Mouse (Mus musculus) cortical plate, adult 2 months (tissue): ENCODE measurements at regions not wholly inside any gene's neighbourhood (a gene's known extent, or its start where the extent isn't known, plus 50 kb on each side); places are given as distances from the start of the nearest gene placed in this dataset.

Experiments
- CTCF ChIP-seq: fragments of 200-500 bp; IDR thresholded peaks from 2 replicates; pipeline ENCODE4 v1.5.1; 2011; ENCODE audit warnings: mild to moderate bottlenecking, control low read depth, low read length; ENCODE audit not compliant: insufficient read depth; ENCODE audit errors: extremely low read depth
- POLR2A ChIP-seq: fragments of 200-500 bp; IDR thresholded peaks from 2 replicates; pipeline ENCODE4 v1.6.1; 2011; ENCODE audit warnings: mild to moderate bottlenecking, low read length, control low read depth; ENCODE audit not compliant: insufficient read depth; ENCODE audit errors: extremely low read depth

- TF ChIP-seq CTCF: no peak
- TF ChIP-seq POLR2A: no peak
Observed at GRCm38 (mm10) chr2:51250798-51251197, 101.9 kb upstream of the Rnd3 start.
